Mouse (Mus musculus) forebrain, embryonic 10.5 days (tissue): Measurements from ENCODE around the gene Dmwd. TPM values are rescaled to one million over a fixed set of nuclear protein-coding genes. Genes with fewer than 3 reads are reported as not detected.

Source experiments
- DNase-seq: peaks from one replicate; pipeline ENCODE4 v3.0.0-alpha.2; 2017; ENCODE audit warnings: low spot score; ENCODE audit errors: extremely low spot score
- H3K27ac ChIP-seq: fragments of 300-500 bp; sonication (generic); 2 replicates; pipeline ENCODE4 v1.5.1; 2016; ENCODE audit warnings: mild to moderate bottlenecking
- H3K27me3 ChIP-seq: fragments of 300-500 bp; sonication (generic); 2 replicates; pipeline ENCODE4 v1.6.1; 2016; ENCODE audit warnings: mild to moderate bottlenecking; ENCODE audit not compliant: poor library complexity, severe bottlenecking
- H3K36me3 ChIP-seq: fragments of 300-500 bp; sonication (generic); replicated peaks from 2 replicates; pipeline ENCODE4 v1.6.1; 2016; ENCODE audit warnings: mild to moderate bottlenecking, moderate library complexity
- H3K4me1 ChIP-seq: fragments of 300-500 bp; sonication (generic); 2 replicates; pipeline ENCODE4 v1.6.1; 2016
- H3K4me3 ChIP-seq: fragments of 300-500 bp; sonication (generic); 2 replicates; pipeline ENCODE4 v1.5.1; 2016; ENCODE audit warnings: mild to moderate bottlenecking, moderate library complexity
- H3K9me3 ChIP-seq: fragments of 300-500 bp; sonication (generic); 2 replicates; pipeline ENCODE4 v1.6.1; 2016; ENCODE audit warnings: mild to moderate bottlenecking, moderate library complexity
- WGBS: fragments of 180-500 bp; shearing (Covaris S2); methylation state at CpG from one replicate; pipeline ENCODE4 v1.1.7; 2016; 5-methylcytosine and 5-hydroxymethylcytosine counted together
- polyA plus RNA-seq: library from polyadenylated mRNA; unstranded; fragments of >200 nt; fragmentation: Nextera tagmentation; extraction: Ambion mirVana; gene quantifications from 2 replicates; pipeline ENCODE4 v1.2.1, GENCODE M21; 2016

The Dmwd gene
- polyA plus RNA-seq, 1 experiment from 2014 or later = 16.3 TPM

GRCm38 (mm10) chr7:19103741-19104140 lies 27.7 kb downstream of the Dmwd start:
- no peaks in the 10 kb centered on the region for H3K9me3 ChIP-seq
- no peaks in the 10 kb centered on the region for H3K27me3 ChIP-seq
- peaks cover 2% of the 10 kb centered on the region for H3K4me1 ChIP-seq
- no peak overlapping the region for H3K27ac ChIP-seq
- DNase-seq = no peak
- H3K4me3 ChIP-seq = no peak overlapping the region
- H3K36me3 ChIP-seq = no peaks in the 10 kb centered on the region

- H3K4me3 ChIP-seq = no peak overlapping the region
- H3K4me1 ChIP-seq = no peaks in the 10 kb centered on the region
- no peak overlapping the region for H3K27ac ChIP-seq
- H3K27me3 ChIP-seq = no peaks in the 10 kb centered on the region
- WGBS = 87% methylated on average over 2 of the region's 2 CpGs
- H3K36me3 ChIP-seq = no peaks in the 10 kb centered on the region
- no peak for DNase-seq
- no peaks in the 10 kb centered on the region for H3K9me3 ChIP-seq
Measured at GRCm38 (mm10) chr7:19104486-19104885, 28.5 kb downstream of the Dmwd start.

DNA sequence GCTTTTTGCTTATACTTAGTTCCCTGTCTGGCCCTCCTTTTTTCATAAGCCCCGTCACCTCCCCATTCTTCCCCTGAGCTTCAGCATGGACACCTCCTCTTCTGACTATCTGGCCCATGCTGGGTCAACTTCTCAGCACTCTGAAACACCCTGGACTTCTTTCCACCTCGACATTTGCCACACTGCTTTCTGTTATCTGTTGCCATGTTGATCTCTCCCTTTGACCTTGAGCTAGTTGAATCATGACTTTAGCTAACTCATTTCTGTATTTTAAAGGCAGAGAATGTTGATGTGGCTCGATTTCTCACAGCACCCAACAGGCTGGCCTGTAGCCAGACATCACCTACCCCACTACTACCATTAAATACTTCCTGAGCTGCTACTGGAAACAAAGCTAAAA lies 31.4 kb downstream of the Dmwd start:
- Histone ChIP-seq H3K9me3 (no peaks in the 10 kb centered on the region), H3K4me3 (no peak overlapping the region), H3K27me3 (no peaks in the 10 kb centered on the region), H3K36me3 (no peaks in the 10 kb centered on the region), H3K4me1 (no peaks in the 10 kb centered on the region), H3K27ac (no peak overlapping the region)
- 72% methylated on average over 3 of the region's 3 CpGs for WGBS
- no peak for DNase-seq

DNA sequence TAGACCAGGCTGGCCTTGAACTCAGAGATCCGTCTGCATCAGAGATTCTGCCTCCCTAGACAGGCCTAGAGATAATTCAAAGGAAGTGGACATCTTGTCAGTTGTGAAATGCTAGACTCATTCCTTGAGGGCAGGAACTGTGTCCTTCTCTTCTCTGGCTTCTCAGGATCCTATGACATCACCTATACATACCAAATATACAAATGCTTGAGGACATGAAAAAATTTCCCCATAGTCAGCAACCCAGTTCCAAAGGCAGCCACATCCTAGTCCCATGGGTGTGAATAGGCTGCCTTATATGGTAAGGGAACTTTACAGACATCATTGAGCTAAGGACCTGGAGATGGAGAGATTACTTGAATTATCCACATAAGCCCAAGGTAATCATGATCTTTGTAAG lies 33.5 kb downstream of the Dmwd start:
- Histone ChIP-seq H3K4me1 (no peaks in the 10 kb centered on the region), H3K4me3 (no peak overlapping the region), H3K9me3 (no peaks in the 10 kb centered on the region), H3K27ac (no peak overlapping the region), H3K36me3 (no peaks in the 10 kb centered on the region), H3K27me3 (no peaks in the 10 kb centered on the region)
- whole genome bisulfite sequencing = 85% methylated on average over 1 of the region's 1 CpGs
- DNase-seq = no peak

DNA sequence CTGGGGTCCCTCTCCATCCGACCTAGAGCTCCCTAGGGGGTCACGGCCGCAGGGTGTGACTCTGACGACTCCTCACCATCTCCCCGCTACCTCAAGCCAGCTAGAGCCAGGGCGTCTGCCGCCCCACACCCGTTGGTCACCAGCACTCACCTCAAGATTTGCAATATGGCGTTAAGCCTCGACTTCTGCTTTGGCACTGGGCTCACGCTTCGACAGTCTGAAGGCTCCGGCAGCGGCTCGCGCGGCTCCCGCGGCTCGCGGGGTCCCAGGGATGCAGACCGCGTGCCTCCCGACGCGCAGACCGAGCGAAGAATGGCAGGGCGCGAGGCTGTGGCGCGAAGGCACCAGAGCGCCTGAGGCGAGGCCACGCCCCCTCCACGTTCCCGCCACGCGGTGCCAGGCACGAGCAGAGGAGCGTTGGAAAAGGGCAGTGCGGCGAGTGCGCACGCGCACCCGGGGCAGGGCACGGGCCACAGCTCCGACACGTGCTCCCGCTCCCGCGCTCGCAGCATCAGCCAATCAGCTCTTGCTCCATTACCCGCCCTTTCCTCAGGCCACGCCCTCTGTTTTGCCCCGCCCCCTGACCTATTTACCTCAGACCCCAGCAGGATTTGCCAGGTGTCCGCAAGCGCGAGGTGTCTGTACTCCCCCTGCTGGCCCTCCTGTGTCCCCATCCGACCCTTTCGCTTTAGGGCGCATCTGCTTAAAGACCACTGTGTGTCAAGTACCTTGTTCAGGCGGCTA lies 42.2 kb downstream of the Dmwd start, which contains the start of gene Gm4969:
Gene Gm4969 (minus strand): TSS at position 341 of the 744 bp plus-strand sequence.
- Histone ChIP-seq H3K9me3 (peaks cover 33% of the 10 kb centered on the region), H3K4me3 (peak within 1 kb of the TSS; percentile 84), H3K27ac (peak within 1 kb of the TSS; percentile 58), H3K36me3 (peaks cover 14% of the 10 kb centered on the region), H3K4me1 (peaks cover 18% of the 10 kb centered on the region), H3K27me3 (peaks cover 18% of the 10 kb centered on the region)
- peak; percentile 68 for DNase-seq
- WGBS = 22% methylated on average over 64 of the region's 64 CpGs

DNA sequence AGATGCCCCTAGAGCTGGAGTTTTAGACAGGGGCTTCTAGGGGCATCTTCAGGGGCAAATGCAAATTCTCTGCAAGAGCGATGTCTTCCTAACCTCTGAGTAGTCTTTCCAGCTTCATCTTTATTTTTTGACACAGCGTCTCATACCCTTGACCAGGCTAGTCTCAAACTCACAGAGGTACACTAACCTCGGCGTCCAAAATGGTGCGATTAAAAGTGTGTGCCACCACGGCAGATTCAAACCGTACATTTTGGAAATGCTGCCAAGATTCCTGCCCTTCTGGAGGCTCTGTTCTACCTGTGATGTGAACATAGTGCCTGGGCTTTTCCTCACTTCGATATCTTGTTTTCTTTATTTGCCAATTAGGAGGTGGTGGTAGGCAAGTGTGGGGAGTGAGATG lies 43.1 kb downstream of the Dmwd start:
- Histone ChIP-seq H3K4me1 (peaks cover 18% of the 10 kb centered on the region), H3K36me3 (peaks cover 14% of the 10 kb centered on the region), H3K27me3 (peaks cover 18% of the 10 kb centered on the region), H3K9me3 (peaks cover 33% of the 10 kb centered on the region), H3K4me3 (peak overlapping the region; percentile 84; the same call in 1 of the 2 replicates), H3K27ac (no peak overlapping the region)
- WGBS = 91% methylated on average over 8 of the region's 8 CpGs
- DNase-seq = no peak

- Histone ChIP-seq H3K27me3 (peaks cover 18% of the 10 kb centered on the region), H3K27ac (peak within 1 kb of the TSS; percentile 89), H3K4me3 (peak within 1 kb of the TSS; percentile 84), H3K4me1 (peaks cover 18% of the 10 kb centered on the region), H3K9me3 (peaks cover 33% of the 10 kb centered on the region), H3K36me3 (peaks cover 14% of the 10 kb centered on the region)
- peak; percentile 92 for DNase-seq
- 3% methylated on average over 34 of the region's 34 CpGs for WGBS
Measured at GRCm38 (mm10) chr7:19119631-19120429, 43.8 kb downstream of the Dmwd start, which contains the start of gene Fbxo46. TSS of gene Fbxo46 (plus strand) at chr7:19119859.

GRCm38 (mm10) chr7:19121686-19122085 lies 45.7 kb downstream of the Dmwd start:
- Histone ChIP-seq H3K9me3 (peaks cover 29% of the 10 kb centered on the region), H3K27me3 (peaks cover 18% of the 10 kb centered on the region), H3K4me1 (peaks cover 18% of the 10 kb centered on the region), H3K36me3 (peaks cover 19% of the 10 kb centered on the region), H3K4me3 (no peak overlapping the region), H3K27ac (no peak overlapping the region)
- WGBS = 93% methylated on average over 4 of the region's 4 CpGs
- no peak for DNase-seq

DNA sequence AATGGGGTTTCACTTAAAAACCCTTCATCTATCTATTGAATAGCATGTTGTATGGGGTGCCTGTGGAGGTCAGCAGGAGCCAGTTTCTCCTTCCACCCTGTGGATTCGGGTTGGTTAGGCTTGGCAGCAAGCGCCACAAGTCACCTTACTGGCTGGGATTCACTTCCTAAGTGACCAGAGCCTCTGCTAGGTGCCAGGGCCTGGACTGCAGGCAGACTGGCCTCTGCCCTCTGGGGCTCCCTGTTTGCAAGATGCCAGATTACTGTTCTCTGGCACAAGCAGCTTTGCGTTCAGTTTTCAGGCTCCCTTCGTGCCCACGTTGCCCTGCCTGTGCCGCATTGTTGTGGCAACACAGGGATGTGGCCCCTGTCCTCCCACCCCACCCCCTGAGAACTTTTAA lies 48.7 kb downstream of the Dmwd start:
- no peak overlapping the region for H3K4me3 ChIP-seq
- H3K4me1 ChIP-seq = peaks cover 10% of the 10 kb centered on the region
- no peaks in the 10 kb centered on the region for H3K27me3 ChIP-seq
- peaks cover 10% of the 10 kb centered on the region for H3K9me3 ChIP-seq
- 94% methylated on average over 6 of the region's 6 CpGs for WGBS
- no peak overlapping the region for H3K27ac ChIP-seq
- DNase-seq = no peak
- peaks cover 35% of the 10 kb centered on the region for H3K36me3 ChIP-seq

- Histone ChIP-seq H3K4me3 (no peak overlapping the region), H3K27me3 (no peaks in the 10 kb centered on the region), H3K4me1 (peaks cover 19% of the 10 kb centered on the region), H3K36me3 (peaks cover 27% of the 10 kb centered on the region), H3K9me3 (no peaks in the 10 kb centered on the region), H3K27ac (no peak overlapping the region)
- WGBS = 94% methylated on average over 5 of the region's 5 CpGs
- DNase-seq = no peak
Measured at GRCm38 (mm10) chr7:19127744-19128143, 51.7 kb downstream of the Dmwd start.

- WGBS = 95% methylated on average over 5 of the region's 5 CpGs
- H3K4me3 ChIP-seq = no peak overlapping the region
- DNase-seq = no peak
- no peaks in the 10 kb centered on the region for H3K9me3 ChIP-seq
- H3K4me1 ChIP-seq = peaks cover 19% of the 10 kb centered on the region
- no peak overlapping the region for H3K27ac ChIP-seq
- H3K27me3 ChIP-seq = no peaks in the 10 kb centered on the region
- H3K36me3 ChIP-seq = peaks cover 28% of the 10 kb centered on the region
Measured at GRCm38 (mm10) chr7:19129396-19129795, 53.4 kb downstream of the Dmwd start.

DNA sequence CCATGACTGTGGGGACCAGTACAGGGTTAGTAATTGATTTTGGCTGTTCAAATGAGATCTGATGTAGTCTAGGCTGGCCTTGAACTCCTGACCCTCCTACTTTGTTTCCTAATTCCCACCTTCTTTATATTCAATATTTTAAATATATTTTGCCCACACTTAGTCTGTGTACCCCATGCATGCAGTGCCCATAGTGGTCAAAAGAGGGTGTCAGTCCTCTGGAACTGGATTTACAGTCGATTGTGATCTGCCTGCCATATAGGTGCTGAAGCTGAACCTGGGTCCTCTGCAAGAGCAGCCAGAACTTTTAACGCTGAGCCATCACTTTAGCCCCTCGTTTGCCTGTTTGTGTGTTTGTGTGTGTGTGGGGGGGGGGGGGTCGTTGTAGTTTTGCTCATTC lies 54.6 kb downstream of the Dmwd start:
- H3K9me3 ChIP-seq = no peaks in the 10 kb centered on the region
- H3K4me1 ChIP-seq = peaks cover 19% of the 10 kb centered on the region
- no peak for DNase-seq
- WGBS = 34% methylated on average over 4 of the region's 4 CpGs
- H3K27me3 ChIP-seq = no peaks in the 10 kb centered on the region
- H3K27ac ChIP-seq = peak overlapping the region; percentile 83
- H3K36me3 ChIP-seq = peaks cover 40% of the 10 kb centered on the region
- peak overlapping the region; percentile 52 for H3K4me3 ChIP-seq

DNA sequence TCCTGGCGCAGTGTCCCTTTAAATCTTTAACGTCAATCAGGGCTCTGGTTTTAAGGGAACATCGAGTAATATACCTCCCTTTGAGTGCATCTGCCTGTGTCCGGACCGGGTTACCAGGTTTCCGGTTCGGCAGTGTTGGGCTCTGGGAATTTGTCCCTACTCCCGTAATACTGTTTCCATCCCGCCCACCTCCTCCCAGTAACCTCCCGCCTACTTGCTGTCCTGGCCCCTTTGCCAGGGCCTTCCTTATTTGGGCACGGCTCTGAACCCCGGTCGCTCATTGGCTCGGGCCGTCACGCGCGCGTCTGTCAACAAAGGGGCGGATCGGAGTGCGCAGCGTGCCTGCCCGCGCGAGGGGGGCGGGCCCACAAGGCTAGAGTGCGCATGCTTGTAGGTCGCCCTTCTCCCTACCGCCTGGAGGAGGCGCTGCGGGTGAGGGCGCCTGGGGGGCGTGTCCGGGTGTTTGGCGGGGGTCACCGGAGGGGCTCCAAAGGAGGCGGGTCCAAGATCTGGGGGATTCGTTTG lies 55.4 kb downstream of the Dmwd start:
- Histone ChIP-seq H3K9me3 (no peaks in the 10 kb centered on the region), H3K27ac (peak overlapping the region; percentile 83), H3K4me3 (peak overlapping the region; percentile 52), H3K36me3 (peaks cover 43% of the 10 kb centered on the region), H3K27me3 (no peaks in the 10 kb centered on the region), H3K4me1 (peaks cover 19% of the 10 kb centered on the region)
- under 1% methylated on average over 39 of the region's 39 CpGs for WGBS
- peak; percentile 96 for DNase-seq
